Mouse (Mus musculus) megakaryocyte, embryonic 14.5 days (primary cell): Measurements from ENCODE around the gene Tmem135.

ENCODE experiments used
- FLI1 ChIP-seq: IDR thresholded peaks from 2 replicates; pipeline ENCODE4 v1.6.1; 2012; ENCODE audit warnings: low read length, inconsistent platforms, mixed read lengths
- GATA1 ChIP-seq: IDR thresholded peaks from 3 replicates; pipeline ENCODE4 v1.6.1; 2012; ENCODE audit warnings: mixed read lengths, low read length, inconsistent platforms, borderline replicate concordance

GRCm38 (mm10) chr7:89183928-89184327 is 220.1 kb downstream of the Tmem135 start:
- TF ChIP-seq GATA1 (no peak), FLI1 (no peak)
